Mouse (Mus musculus) monocyte, adult 59 days (primary cell): ENCODE data around the gene Hivep3. TPM values are rescaled to one million over a fixed set of nuclear protein-coding genes. Genes with fewer than 3 reads are reported as not detected.

ENCODE experiments used
- total RNA-seq, 2 experiments: library from RNA; stranded (reverse); gene quantifications; one replicate each; pipeline ENCODE4 v1.2.4; 2023

Hivep3 gene
- 10 to 100 TPM; 22.1 to 25.1 TPM for total RNA-seq

GRCm38 (mm10) chr4:119733184-119733880 is at the start of gene Hivep3:
Gene Hivep3, plus strand, starts transcription at chr4:119733784.

GRCm38 (mm10) chr4:120064696-120065095 is 331.1 kb downstream of the Hivep3 start, which contains the start of gene AL607142.1:
Gene AL607142.1, plus strand, starts transcription at chr4:120064996.

GRCm38 (mm10) chr4:120161166-120161949 is 427.8 kb downstream of the Hivep3 start, which contains the start of gene Edn2:
Gene Edn2, plus strand, starts transcription at chr4:120161206.

Other genes starting within 250 kb of the Hivep3 start
- not detected for gene Rimkla, start 241.2 kb upstream of the Hivep3 start, total RNA-seq
- gene Foxj3, start 196.8 kb upstream of the Hivep3 start, total RNA-seq, result 10 to 100 TPM; 49.9 to 52.6 TPM
- gene Frg2f1, start 194.3 kb upstream of the Hivep3 start, total RNA-seq, result 1 to 10 TPM; 4.6 to 5.1 TPM
- 1 to 10 TPM in 1 of 2 experiments, under 1 TPM in 1; 0.92 to 1.3 TPM for gene Guca2a, start 96.1 kb upstream of the Hivep3 start, total RNA-seq
- not detected for gene Guca2b, start 74.8 kb upstream of the Hivep3 start, total RNA-seq